Mouse (Mus musculus): ENCODE results near the gene Gm13723. TPM values are rescaled to one million over a fixed set of nuclear protein-coding genes. Genes with fewer than 3 reads are reported as not detected.

Gene Gm13723
- not detected in 2 replicates for polyA plus RNA-seq (2015; fragmentation: Nextera tagmentation; extraction: Ambion mirVana)

DNA sequence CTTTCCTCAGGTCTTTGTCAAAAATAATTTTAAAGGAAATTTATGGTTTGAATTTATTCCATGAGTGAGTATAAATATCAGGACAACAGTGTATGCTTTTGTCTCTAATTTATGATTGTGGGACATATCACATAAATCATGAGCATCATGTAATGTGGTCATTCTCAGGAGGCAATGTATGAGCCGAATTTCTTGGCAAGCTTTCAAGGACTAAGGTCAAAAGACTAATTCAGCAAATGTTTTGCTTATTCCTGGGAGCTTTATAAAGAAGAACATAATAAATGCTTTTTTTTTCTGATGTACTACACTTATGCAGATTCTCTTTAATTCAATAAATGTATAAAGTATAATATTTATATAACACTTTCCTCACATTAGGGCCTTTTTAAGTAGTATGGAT is at the start of gene Gm13723:
Gene Gm13723, minus strand, starts transcription at position 101 of the 400 bp plus-strand sequence.
- no peaks in the 10 kb centered on the region for H3K27me3 ChIP-seq (replicated peaks; ENCODE audit: control insufficient read depth, insufficient read depth, low read length)
- WGBS: 55% methylated on average over 1 of the region's 1 CpGs
- ATAC-seq: no peak
- H3K9me3 ChIP-seq (ENCODE audit: control insufficient read depth, low read length): no peaks in the 10 kb centered on the region
- no peak within 1 kb of the TSS for H3K9ac ChIP-seq (ENCODE audit: low read depth, low read length)
- no peak within 1 kb of the TSS for H3K4me3 ChIP-seq (ENCODE audit: low read length)
- H3K4me2 ChIP-seq (ENCODE audit: low read length): no peak within 1 kb of the TSS
- no peak within 1 kb of the TSS for H3K27ac ChIP-seq (ENCODE audit: low read depth, low read length)
- H3K4me1 ChIP-seq (ENCODE audit: control insufficient read depth, insufficient read depth, low read depth, low read length): no peaks in the 10 kb centered on the region
- H3K36me3 ChIP-seq (ENCODE audit: control insufficient read depth, insufficient read depth, low read length): no peaks in the 10 kb centered on the region

DNA sequence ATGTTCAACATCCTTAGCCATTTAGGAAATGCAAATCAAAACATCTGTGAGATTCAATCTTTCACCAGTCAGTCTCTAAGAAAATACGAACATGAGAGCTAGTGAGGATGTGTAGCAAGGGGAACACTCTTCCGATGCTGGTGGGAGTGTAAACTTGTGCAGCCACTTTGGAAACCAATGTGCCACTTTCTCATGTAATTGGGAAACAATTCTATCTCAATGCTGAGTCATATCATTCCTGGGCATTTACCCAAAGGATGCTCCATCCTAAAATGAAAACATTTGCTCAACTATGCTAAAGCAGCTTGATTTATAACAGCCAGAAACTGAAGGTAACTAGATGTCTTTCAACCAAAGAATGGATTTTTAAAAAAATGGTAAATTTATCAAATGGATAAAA is 31.0 kb upstream of the Gm13723 start:
- H3K9ac ChIP-seq (ENCODE audit: low read depth, low read length): no peak overlapping the region
- ATAC-seq: no peak
- no peaks in the 10 kb centered on the region for H3K9me3 ChIP-seq (ENCODE audit: control insufficient read depth, low read length)
- H3K4me1 ChIP-seq (ENCODE audit: control insufficient read depth, insufficient read depth, low read depth, low read length): no peaks in the 10 kb centered on the region
- H3K4me2 ChIP-seq (ENCODE audit: low read length): no peak overlapping the region
- H3K4me3 ChIP-seq (ENCODE audit: low read length): no peak overlapping the region
- no peaks in the 10 kb centered on the region for H3K36me3 ChIP-seq (ENCODE audit: control insufficient read depth, insufficient read depth, low read length)
- 95% methylated on average over 2 of the region's 2 CpGs for WGBS
- no peak overlapping the region for H3K27ac ChIP-seq (ENCODE audit: low read depth, low read length)
- H3K27me3 ChIP-seq (replicated peaks; ENCODE audit: control insufficient read depth, insufficient read depth, low read length): no peaks in the 10 kb centered on the region

DNA sequence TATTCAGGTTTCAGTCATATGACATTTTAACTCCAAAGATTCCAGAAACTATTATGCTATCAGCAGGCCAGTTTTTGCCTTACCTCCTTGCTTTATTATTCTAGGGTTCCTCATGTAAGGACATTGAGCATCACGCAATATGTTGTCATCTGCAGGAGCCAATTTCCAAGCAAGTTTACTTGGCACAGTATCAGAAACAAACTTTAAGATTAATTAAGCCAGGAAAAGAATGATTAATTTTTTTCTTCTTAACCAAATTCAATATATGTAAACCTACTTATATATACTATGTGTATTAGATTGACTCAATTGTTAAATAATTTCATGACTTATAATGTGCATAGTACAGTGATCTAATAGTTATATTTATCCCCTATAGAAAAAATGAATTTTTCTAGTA is 17.5 kb upstream of the Gm13723 start, which contains the start of gene Olfr1097:
Gene Olfr1097, minus strand, starts transcription at position 101 of the 400 bp plus-strand sequence.
- Histone ChIP-seq H3K27ac (ENCODE audit: low read depth, low read length) (no peak within 1 kb of the TSS), H3K4me1 (ENCODE audit: control insufficient read depth, insufficient read depth, low read depth, low read length) (no peaks in the 10 kb centered on the region), H3K36me3 (ENCODE audit: control insufficient read depth, insufficient read depth, low read length) (no peaks in the 10 kb centered on the region), H3K9ac (ENCODE audit: low read depth, low read length) (no peak within 1 kb of the TSS), H3K27me3 (replicated peaks; ENCODE audit: control insufficient read depth, insufficient read depth, low read length) (no peaks in the 10 kb centered on the region), H3K4me3 (ENCODE audit: low read length) (no peak within 1 kb of the TSS), H3K9me3 (ENCODE audit: control insufficient read depth, low read length) (no peaks in the 10 kb centered on the region), H3K4me2 (ENCODE audit: low read length) (no peak within 1 kb of the TSS)
- no peak for ATAC-seq
- 94% methylated on average over 1 of the region's 1 CpGs for WGBS

DNA sequence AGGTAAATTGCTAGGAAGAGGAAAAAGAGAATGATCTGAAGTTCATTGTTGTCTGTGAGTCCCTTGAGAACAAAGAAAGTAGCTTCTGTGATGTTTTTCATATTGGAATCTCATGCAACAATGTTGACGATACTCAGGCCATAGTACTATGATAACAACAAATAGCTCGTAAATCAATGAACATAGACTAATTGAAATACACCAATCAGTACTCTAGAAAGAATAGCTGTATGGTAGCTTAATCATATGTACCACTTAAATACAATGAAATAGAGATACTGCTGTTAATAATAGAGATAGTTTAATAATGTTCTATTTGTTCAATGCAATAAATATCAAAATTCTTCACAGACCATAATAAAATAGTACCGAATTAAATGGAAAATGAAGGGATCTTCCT is 23.0 kb downstream of the Gm13723 start, which contains the start of gene Olfr1095:
Gene Olfr1095, minus strand, starts transcription at position 101 of the 400 bp plus-strand sequence.
- H3K27me3 ChIP-seq (replicated peaks; ENCODE audit: control insufficient read depth, insufficient read depth, low read length): no peaks in the 10 kb centered on the region
- H3K9ac ChIP-seq (ENCODE audit: low read depth, low read length): no peak within 1 kb of the TSS
- WGBS: 88% methylated on average over 3 of the region's 3 CpGs

DNA sequence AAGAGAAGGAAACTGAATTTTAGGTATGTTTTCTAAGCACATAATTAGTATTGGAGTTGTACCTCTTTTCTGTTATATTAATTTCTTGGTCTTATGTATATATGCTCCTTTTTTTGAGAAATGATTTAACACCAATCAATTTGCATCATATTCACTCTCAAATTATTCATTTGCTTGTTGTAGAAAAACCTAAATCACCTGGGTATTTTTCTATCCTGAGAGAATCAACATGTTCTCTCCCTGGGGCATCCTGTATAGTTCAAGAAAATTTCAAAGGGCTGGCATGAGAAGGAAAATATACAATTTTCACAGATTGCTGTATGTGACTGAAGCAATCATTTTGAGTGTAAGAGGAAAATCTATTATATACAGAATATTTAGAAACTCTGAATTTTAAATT is 50.2 kb downstream of the Gm13723 start, which contains the start of gene Olfr1094:
Gene Olfr1094, plus strand, starts transcription at position 301 of the 400 bp plus-strand sequence.
- ATAC-seq: no peak

More for the DNA sequence above, 23.0 kb downstream of the Gm13723 start, which contains the start of gene Olfr1095:
- ATAC-seq: no peak
- Histone ChIP-seq H3K4me2 (ENCODE audit: low read length) (no peak within 1 kb of the TSS), H3K27ac (ENCODE audit: low read depth, low read length) (no peak within 1 kb of the TSS), H3K9me3 (ENCODE audit: control insufficient read depth, low read length) (no peaks in the 10 kb centered on the region), H3K36me3 (ENCODE audit: control insufficient read depth, insufficient read depth, low read length) (no peaks in the 10 kb centered on the region), H3K4me3 (ENCODE audit: low read length) (no peak within 1 kb of the TSS), H3K4me1 (ENCODE audit: control insufficient read depth, insufficient read depth, low read depth, low read length) (no peaks in the 10 kb centered on the region)

More for the DNA sequence above, 50.2 kb downstream of the Gm13723 start, which contains the start of gene Olfr1094:
- Histone ChIP-seq H3K4me1 (ENCODE audit: control insufficient read depth, insufficient read depth, low read depth, low read length) (no peaks in the 10 kb centered on the region), H3K4me3 (ENCODE audit: low read length) (no peak within 1 kb of the TSS), H3K9me3 (ENCODE audit: control insufficient read depth, low read length) (no peaks in the 10 kb centered on the region), H3K36me3 (ENCODE audit: control insufficient read depth, insufficient read depth, low read length) (no peaks in the 10 kb centered on the region), H3K4me2 (ENCODE audit: low read length) (no peak within 1 kb of the TSS), H3K9ac (ENCODE audit: low read depth, low read length) (no peak within 1 kb of the TSS), H3K27ac (ENCODE audit: low read depth, low read length) (no peak within 1 kb of the TSS), H3K27me3 (replicated peaks; ENCODE audit: control insufficient read depth, insufficient read depth, low read length) (no peaks in the 10 kb centered on the region)

Other genes with a start within 250 kb of the Gm13723 start
- gene Olfr1084, start 235.1 kb downstream of the Gm13723 start, polyA plus RNA-seq (2015; fragmentation: Nextera tagmentation; extraction: Ambion mirVana): not detected in 2 replicates
- gene Olfr1085, start 212.8 kb downstream of the Gm13723 start, polyA plus RNA-seq (2015; fragmentation: Nextera tagmentation; extraction: Ambion mirVana): not detected in 2 replicates
- gene Olfr1086, start 194.7 kb downstream of the Gm13723 start, polyA plus RNA-seq (2015; fragmentation: Nextera tagmentation; extraction: Ambion mirVana): not detected in 2 replicates
- not detected in 2 replicates for gene Olfr1087, start 176.4 kb downstream of the Gm13723 start, polyA plus RNA-seq (2015; fragmentation: Nextera tagmentation; extraction: Ambion mirVana)
- not detected in 2 replicates for gene Olfr1089, start 141.1 kb downstream of the Gm13723 start, polyA plus RNA-seq (2015; fragmentation: Nextera tagmentation; extraction: Ambion mirVana)
- gene Olfr1090, start 115.8 kb downstream of the Gm13723 start, polyA plus RNA-seq (2015; fragmentation: Nextera tagmentation; extraction: Ambion mirVana): not detected in 2 replicates
- not detected in 2 replicates for gene Olfr1093, start 92.3 kb downstream of the Gm13723 start, polyA plus RNA-seq (2015; fragmentation: Nextera tagmentation; extraction: Ambion mirVana)
- not detected in 2 replicates for gene Olfr141, start 64.8 kb downstream of the Gm13723 start, polyA plus RNA-seq (2015; fragmentation: Nextera tagmentation; extraction: Ambion mirVana)
- not detected in 2 replicates for gene Olfr1094, start 50.1 kb downstream of the Gm13723 start, polyA plus RNA-seq (2015; fragmentation: Nextera tagmentation; extraction: Ambion mirVana)
- gene Olfr1095, start 23.1 kb downstream of the Gm13723 start, polyA plus RNA-seq (2015; fragmentation: Nextera tagmentation; extraction: Ambion mirVana): not detected in 2 replicates
- not detected in 2 replicates for gene Olfr1097, start 17.4 kb upstream of the Gm13723 start, polyA plus RNA-seq (2015; fragmentation: Nextera tagmentation; extraction: Ambion mirVana)
- gene Olfr1098, start 49.7 kb upstream of the Gm13723 start, polyA plus RNA-seq (2015; fragmentation: Nextera tagmentation; extraction: Ambion mirVana): not detected in 2 replicates
- not detected in 2 replicates for gene Olfr1099, start 85.9 kb upstream of the Gm13723 start, polyA plus RNA-seq (2015; fragmentation: Nextera tagmentation; extraction: Ambion mirVana)
- gene Olfr1100, start 105.2 kb upstream of the Gm13723 start, polyA plus RNA-seq (2015; fragmentation: Nextera tagmentation; extraction: Ambion mirVana): not detected in 2 replicates
- not detected in 2 replicates for gene Olfr1101, start 116.4 kb upstream of the Gm13723 start, polyA plus RNA-seq (2015; fragmentation: Nextera tagmentation; extraction: Ambion mirVana)
- not detected in 2 replicates for gene Olfr1102, start 123.6 kb upstream of the Gm13723 start, polyA plus RNA-seq (2015; fragmentation: Nextera tagmentation; extraction: Ambion mirVana)
- not detected in 2 replicates for gene Olfr1104, start 152.3 kb upstream of the Gm13723 start, polyA plus RNA-seq (2015; fragmentation: Nextera tagmentation; extraction: Ambion mirVana)
- not detected in 2 replicates for gene Olfr1105, start 161.7 kb upstream of the Gm13723 start, polyA plus RNA-seq (2015; fragmentation: Nextera tagmentation; extraction: Ambion mirVana)
- not detected in 2 replicates for gene Olfr1106, start 177.5 kb upstream of the Gm13723 start, polyA plus RNA-seq (2015; fragmentation: Nextera tagmentation; extraction: Ambion mirVana)
- not detected in 2 replicates for gene Olfr1107, start 201.0 kb upstream of the Gm13723 start, polyA plus RNA-seq (2015; fragmentation: Nextera tagmentation; extraction: Ambion mirVana)
- gene Olfr1109, start 221.2 kb upstream of the Gm13723 start, polyA plus RNA-seq (2015; fragmentation: Nextera tagmentation; extraction: Ambion mirVana): not detected in 2 replicates
- gene Olfr259, start 239.8 kb upstream of the Gm13723 start, polyA plus RNA-seq (2015; fragmentation: Nextera tagmentation; extraction: Ambion mirVana): not detected in 2 replicates

All from hindbrain, embryonic 16.5 days (tissue).